Mouse (Mus musculus): ENCODE results near the gene Calcoco2.
"Not testable (repeated sequence)": the region's sequence is repeated elsewhere in the genome, so short reads cannot be mapped to it uniquely, and the experiment has no call there.

Calcoco2 gene

DNA sequence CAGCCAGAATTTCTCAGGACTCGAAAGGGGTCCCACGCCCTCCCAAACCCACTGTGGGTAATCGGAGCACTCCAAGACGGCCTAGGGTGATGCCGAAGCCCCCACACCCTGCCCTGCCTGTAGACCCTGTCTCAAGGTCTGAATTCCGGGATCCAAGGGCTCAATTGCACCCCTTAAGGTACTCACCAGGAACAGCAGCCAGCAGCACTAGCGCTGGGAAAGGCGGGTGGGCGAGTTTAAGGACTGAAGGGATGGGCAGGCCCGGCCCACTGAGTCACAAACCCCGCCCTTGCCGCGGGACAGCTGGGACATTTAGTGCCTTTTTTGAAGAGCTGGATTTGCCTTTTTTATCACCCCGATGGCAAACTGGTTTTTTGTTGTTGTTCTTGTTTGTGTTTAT is at the start of gene Calcoco2:
Gene Calcoco2, minus strand, starts transcription at position 214 of the 400 bp plus-strand sequence.
- DNase-seq = no peak

DNA sequence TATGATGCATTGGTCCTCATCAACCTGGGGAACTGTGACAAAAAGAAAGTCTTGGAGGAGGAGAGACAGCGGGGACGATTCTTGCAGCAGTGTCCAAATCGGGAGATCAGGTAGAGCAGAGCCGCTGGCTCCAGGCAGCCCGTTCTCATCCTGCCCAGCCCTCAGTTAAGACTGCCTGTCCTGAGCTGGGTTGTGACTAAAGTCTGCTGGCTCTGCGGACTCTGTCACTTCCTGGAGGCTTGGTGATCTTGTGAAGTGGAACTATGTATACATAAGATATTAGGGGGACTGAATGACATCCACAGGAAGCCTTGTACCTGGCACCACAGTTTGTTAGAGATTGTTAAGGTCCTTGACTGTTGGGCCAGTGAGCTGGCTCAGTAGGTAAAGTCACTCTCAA is 35.7 kb upstream of the Calcoco2 start:
- DNase-seq = no peak

DNA sequence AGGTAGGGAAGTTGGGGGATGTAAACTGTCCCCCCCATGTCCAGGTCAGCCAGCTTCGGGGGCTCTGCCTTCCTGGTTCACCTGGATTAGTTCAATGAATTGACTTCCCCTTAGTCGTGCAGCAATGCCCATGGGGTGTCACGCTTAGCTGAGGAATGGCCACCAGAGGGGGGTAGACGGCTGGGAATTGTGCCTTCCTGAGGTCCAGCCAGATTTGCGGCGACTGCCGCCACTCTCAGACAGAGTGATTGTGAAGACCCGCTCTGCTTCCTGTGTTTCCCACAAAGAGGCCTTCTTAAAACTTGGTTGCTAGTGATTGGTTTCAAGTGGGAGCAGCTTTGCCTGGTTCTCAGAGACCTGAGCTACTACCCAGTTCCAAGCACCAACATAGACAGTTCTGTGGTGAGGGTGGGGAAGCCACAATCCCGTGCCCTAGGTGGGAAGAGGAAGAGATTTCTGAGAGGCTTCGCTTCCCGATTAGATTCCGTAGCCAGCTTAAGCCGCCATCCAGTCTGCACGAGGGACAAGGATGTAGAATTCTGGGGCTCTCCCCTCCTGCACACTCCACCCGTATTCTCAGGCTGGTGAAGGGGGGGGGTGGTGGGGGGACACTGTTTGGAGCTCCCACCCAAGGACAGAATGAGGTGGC is 34.0 kb upstream of the Calcoco2 start:
- DNase-seq = peak; percentile 15

DNA sequence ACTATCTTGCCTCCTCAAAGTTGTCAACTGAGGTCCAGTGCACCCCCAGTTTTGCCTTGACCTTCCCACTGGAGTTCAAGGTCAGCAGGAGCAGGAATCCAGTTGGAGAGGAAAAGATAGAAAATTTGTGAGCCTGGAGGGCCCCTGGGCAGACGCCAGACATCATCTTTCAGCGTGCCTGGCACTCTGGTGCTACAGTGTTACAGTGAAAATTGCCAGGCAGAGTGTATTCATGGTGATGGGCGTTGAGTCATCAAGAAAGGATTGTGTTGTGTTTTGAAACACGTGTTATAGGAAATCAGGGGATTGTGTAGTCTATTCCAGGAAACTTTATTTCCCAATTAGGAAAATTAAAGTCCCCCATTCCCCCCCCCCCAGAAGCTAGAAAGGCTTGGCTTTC is 32.0 kb upstream of the Calcoco2 start:
- DNase-seq = no peak

DNA sequence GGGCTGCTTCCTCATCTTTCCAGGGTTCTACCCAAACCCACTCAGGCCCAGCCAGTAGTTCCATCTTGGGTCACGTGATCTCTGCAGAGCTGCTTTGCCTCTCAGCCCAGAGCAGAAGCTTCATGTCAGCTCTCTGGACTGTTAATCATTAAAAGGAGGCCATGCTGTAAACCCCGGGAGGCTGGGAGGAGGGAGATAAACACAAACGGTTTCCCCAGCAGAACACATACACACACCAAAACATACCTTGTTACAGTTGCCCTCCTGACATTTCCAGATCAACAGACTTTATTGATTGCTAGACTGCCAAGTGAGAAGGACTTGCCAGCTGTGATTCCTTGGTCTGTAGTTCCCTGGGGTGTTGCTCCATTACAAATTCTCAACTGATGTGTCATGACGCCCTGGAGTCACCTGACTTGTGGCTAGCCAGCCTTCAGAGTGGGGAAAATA is 29.0 kb upstream of the Calcoco2 start:
- DNase-seq = no peak

DNA sequence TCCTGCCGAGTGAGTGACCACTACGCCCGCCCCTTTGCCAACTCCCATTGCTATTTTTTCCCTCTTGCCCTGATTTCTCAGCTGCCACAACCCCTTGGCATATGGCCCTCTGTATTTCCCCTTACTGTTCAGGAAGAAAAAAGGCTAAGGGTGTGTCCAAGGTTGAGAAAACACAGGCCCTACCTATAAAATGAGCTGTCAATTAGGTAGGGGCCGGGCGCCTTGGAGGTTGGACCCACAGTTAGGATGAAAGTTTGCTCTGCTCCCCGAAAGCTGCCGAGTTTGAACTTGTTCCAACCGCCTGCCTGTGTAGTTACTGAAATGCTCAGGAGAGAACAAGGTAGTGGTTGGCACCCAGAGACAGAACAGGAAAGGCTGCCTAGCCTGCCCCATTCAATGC is 24.1 kb upstream of the Calcoco2 start:
- DNase-seq = no peak

DNA sequence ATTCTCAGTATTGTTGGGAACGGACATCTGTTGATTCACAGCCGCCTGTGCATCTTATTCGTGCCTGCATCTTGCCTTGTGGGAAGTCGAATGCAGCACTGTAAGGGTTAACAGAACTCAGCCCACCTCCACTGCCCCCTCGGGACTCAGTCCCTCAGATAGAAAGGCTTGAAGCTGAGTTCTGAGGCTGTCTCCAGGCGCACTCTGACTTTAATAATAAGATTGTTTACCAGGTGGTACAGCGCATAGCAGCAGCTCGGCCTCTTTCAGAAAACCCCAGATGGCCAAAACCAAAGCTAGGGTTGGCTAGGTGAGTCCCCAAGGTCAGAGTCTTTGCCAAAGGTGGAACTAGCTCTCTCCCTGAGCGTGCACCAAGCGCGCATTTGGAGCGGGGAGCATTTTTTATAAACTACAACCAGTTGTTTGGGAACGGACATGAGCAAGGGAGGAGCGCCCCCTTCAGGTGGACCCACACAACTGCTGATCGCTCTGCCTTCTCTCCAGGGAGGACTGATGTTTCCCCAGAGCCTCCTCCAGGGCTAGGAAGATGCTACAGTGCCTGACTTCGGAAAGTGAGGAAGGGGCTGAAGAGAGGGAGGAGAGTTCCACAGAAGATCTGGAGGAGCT is 21.6 kb upstream of the Calcoco2 start, which contains the start of gene Ttll6:
Gene Ttll6, plus strand, starts transcription at position 548 of the 627 bp plus-strand sequence.
- peak; percentile 6 for DNase-seq

DNA sequence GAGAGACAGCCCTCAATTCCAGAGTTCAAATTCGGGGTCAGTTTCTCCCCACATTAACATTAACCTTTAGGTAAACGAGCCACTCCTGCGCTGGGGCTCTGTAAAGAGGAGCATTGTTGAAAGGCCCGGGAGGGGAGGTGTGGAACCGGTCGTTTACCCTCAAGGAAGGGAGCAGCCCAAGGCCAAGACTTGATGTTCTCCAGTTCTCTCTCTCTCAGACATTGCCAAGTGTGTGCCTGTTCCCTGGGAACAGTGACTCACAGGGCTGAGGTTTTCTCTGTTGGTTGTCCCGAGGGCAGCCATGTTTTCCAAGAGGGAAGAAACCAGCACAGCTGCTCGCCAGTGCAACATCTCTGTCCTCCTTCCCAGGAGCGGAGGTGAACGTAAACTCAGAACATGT is 18.8 kb upstream of the Calcoco2 start:
- DNase-seq = no peak

DNA sequence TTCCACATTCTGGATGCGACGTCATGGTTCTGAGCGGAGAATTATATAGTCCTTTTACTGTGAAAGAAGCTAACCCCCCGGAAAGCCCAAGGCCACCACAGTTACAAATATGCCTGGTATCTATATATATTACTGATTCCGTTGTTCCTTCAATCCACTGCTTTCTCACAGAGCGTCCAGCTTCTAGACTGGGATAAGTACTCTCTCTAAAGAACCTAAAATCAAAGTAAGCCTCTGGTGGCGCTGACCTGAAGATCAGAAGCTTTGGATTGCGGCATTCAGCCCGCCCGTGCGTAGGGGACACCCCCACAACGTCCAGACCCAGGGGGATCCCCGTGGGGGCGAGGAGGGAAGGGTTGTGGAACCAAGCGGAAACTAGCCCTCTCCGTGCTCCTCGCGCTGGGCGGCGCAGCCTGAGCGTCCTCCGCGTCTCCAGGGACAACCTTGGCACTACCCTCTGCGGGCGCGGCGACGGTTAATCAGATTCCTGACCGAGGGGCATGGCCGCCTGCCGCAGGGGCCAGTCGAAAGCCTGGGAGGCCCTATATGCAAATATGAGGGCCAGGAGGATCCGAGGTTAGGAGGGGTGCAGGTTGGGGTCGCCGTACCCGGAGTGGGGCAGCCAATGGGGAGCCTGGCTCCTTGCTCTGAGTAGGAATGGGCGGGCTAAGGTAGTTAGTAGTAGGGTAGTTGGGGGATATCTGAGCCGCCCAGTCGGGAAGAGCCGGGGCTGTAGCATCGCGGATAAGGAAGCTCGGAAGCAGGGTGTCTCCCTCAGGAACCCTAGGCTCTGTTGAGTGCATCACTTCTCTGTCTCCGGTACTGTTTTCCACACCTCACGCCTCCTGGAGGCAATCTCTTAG is 12.5 kb upstream of the Calcoco2 start:
- DNase-seq = no peak

DNA sequence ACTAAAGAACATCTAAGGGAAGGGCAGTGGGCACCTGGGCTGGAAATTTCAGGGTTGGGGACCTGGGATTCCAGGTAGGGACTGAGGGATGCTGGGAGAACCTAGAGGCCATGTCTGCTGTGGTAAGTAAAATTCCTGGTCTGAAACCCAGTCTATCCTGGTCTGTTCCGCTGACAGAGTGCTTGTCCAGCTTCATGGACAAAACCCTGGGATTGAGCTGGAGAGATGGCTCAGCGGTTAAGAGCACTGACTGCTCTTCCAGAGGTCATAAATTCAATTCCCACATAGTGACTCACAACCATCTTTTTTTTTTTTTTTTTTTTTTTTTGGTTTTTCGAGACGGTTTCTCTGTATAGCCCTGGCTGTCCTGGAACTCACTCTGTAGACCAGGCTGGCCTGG is 11.0 kb upstream of the Calcoco2 start:
- DNase-seq = not testable (repeated sequence)

DNA sequence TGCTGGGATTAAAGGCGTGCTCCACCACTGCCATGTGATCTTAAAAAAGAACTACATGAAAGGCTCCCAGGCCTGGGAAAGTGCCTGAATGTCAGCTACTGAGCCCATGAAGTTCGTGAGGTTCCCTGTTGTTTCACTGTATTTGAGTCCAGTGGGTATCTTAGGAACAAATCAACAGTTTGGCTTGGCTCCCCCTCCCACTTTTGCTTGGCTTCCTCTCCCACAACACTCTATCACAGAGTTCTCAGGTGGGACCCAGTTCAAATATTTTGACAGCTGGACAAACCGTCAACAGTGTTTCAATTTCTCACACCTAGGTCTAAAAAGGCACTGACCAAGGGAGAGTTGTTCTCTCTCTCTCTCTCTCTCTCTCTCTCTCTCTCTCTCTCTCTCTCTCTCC is 7.6 kb upstream of the Calcoco2 start:
- no peak for DNase-seq

DNA sequence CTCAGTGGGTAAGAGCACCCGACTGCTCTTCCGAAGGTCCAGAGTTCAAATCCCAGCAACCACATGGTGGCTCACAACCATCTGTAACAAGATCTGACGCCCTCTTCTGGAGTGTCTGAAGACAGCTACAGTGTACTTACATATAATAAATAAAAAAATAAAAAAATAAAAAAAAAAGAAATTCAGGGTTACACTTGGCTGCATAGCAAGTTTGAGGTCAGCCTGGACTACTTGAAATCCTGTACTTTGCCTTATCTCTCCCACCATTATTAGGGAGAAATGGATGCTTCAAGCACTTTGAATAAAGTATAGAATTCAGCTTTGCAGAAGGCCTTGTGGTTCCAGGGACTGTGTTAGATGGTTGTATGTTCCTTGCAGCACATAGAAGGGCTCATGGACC is 5.2 kb upstream of the Calcoco2 start:
- DNase-seq = not testable (repeated sequence)

DNA sequence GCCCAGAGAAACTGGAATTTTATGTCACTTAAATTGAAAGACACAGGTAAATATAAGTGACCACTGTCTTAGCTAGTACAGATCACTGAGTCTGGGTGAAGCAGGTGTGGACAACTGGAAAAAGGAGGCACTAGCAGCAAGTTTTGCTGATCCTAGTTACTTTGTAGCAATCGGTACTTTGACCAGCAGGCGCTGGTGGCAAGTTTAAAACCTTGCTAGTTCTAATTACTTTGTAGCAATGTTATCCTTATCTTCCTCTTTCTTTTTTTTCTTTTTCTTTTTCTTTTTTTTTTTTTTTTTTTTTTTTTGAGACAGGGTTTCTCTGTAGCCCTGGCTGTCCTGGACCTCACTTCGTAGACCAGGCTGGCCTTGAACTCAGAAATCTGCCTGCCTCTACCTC is 4.4 kb upstream of the Calcoco2 start:
- DNase-seq = no peak

DNA sequence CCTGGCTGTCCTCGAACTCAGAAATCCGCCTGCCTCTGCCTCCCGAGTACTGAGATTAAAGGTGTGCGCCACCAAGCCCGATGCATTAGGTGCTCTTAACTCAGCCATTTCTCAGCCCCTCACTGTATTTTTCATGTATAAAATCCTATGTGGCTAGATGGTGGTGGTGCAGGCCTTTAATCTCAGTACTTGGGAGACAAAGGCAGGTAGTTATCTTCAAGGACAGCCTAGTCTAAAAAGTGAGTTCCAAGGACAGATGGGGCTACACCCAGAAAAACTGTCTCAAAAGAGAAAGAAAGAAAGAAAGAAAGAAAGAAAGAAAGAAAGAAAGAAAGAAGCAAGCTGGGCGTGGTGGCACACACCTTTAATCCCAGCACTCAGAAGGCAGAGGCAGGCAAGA is 3.7 kb upstream of the Calcoco2 start:
- DNase-seq = no peak

DNA sequence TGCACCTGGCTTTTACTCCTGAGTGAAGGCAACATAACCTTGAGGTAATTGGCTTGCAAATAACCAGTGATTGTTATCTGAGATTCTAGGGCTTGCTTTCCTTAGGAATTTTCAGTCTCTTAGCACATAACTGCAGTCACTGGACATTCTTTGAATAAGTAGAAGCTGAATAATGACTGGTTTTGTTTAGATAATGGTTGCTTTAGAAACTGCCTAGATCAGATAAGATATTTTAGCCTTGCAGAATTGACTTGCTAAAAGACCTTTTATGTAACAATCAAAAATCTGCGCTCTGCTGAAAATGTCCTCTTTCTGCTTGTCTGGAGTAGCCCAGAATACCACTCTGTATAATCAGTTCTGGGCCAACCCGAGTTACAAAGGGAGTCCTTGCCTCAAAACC is 2.3 kb upstream of the Calcoco2 start:
- DNase-seq = no peak

DNA sequence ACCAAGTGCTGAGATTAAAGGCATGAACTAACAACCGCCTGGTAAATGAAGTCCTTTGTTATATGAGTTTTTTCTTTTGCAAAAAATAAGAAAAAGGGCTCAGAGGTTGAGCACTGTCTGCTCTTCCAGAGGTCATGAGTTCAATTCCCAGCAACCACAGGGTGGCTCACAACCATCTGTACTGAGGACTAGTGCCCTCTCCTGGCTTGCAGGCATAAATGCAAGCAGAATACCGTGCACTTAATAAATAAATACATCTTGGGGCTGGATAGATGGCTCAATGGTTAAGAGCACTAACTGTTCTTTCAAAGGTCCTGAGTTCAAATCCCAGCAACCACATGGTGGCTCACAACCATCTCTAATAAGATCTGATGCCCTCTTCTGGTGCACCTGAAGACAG is 814 bp downstream of the Calcoco2 start:
- DNase-seq = not testable (repeated sequence)

DNA sequence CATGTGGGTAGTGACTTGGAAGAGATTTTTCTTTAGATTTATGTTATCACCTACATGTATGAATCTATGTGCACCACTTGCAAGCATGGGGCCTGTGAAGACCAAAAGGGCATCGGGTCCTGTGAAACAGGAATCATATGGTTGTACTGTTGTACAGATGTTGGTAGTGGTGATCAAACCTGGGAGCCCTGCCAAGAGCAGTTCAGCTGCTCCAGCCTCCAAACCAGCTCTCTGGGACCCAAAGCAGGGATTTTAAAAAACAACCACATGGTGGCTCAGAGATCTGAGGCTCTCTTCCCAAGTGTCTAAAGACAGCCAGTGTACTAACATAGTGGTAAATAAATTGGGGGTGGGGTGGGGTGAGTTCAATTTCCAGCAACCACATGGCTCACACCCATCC is 3.4 kb downstream of the Calcoco2 start:
- no peak for DNase-seq

DNA sequence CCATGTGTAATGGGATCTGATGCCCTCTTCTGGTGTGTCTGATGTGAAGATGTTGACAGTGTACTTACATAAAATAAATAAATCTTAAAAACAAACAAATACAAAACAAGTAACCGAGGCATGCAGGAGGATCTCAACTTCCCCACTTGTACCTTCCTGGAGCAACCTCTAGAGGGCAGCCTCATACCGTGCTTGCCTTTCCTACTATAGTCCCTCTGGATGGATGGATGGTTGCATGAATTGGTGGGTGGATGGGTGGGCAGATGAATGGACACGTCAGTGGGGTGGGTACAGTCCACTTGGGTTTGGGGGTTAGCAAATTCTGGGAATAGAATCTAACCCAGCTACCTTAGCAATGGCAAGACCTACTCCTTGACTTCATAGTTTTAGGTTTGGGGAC is 18.4 kb downstream of the Calcoco2 start:
- DNase-seq = no peak

DNA sequence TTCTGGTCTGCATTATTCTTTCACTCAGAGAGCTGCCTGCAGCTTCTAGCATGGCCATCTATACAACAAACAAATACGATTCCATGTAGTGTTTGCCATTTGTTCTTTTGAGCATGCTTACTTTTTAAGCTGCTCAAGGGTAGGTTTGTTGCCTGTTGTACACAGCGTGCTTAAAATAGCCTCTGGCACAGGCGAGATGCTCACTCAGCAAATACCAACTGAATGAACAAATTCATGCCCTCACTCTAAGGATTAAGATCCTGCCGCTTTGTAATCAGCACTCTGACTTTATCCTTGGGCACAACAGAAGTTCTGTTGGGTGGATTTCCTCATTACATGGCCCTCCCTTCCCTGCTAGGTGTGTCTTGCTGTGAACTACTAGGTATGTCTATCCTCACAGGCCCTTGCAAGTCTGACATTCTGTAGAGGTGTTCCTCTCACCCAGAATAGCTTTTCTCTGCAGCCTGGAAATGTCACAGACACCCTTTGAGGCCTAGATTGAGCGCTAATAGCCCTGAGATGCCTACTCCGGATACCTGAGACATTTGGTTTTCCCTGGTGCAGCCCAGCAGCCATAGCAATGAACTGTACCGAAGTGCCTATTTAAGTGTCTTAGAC is 19.0 kb downstream of the Calcoco2 start:
- no peak for DNase-seq

DNA sequence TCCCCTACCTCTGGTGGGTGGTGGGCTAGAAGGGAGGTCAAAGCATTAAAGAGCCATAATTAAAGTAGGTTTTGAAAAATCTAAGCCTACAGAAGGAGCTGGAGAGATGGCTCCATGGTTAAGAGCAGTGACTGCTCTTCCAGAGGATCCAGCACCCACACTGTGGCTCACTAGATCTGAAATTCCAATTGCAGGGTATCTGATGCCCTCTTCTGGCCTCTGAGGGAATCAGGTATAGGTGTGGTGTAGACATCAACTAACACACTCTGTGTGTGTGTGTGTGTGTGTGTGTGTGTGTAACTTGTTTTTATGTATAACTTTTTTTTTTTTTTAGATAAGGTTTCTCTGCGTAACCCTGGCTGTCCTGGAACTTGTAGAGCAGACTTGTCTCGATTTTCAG is 20.7 kb downstream of the Calcoco2 start:
- DNase-seq = no peak

DNA sequence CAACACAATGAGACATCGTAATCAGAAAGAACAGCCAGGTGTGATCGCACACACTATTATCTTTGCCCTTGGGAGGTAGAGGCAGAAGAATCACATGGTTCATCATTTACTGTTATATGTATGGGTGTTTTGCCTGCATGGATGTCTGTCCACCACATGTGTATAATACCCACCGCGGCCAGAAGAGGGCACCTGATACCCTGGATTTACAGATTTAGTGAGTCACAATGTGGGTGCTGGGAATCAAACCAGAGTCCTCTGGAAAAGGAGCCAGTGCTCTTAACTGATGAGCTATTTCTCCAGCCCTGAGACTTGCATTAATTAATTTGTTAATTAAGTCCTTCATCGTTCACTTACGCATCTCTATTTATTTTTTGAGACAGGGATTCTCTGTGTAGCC is 23.8 kb downstream of the Calcoco2 start:
- no peak for DNase-seq

DNA sequence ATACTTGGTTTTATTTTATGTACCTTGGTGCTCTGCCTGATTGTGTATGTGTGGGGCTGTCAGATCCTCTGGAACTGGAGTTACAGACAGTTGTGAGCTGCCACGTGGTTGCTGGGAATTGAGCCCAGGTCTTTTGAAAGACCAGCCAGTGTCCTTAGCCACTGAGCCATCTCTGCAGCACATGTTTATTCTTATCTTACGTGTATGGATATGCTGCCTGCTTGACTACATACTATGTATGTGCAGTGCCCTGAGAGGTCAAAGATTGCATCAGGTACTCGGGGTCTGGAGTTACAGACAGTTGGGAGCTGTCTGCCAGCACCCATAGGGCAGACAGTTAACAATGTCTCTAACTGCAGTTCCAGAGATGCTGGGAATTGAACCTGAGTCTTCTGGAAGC is 29.1 kb downstream of the Calcoco2 start:
- DNase-seq = no peak

DNA sequence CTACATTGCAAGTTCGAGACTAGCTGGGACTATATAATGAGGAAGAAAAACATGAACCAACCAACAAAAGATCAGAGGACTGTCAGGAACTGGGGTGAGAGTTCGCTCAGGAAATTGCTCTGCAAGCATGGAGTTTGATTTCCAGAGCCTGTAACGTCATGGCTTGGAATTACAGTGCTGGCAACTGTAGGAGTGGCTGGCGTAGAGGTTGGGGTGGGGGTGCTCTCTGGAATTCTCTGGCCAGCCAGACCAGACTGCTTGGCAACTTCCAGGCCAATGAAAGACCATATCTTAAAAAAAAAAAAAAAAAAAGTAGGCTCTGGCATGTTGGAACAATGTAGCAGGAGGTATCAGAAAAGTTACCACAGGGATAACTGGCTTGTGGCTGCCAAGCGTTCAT is 31.0 kb downstream of the Calcoco2 start:
- DNase-seq = no peak

Data from layer of hippocampus, adult 9-11 months (tissue).